24 mouse cellular contexts compared by ENCODE assay signal in genomic region chr17:28205443-28205842, GRCm38 (mm10). TPM values are rescaled to one million over a fixed set of nuclear protein-coding genes. Genes with fewer than 3 reads are reported as not detected.
DNase-seq lines count a peak whose midpoint lies in the region; ATAC-seq and TF ChIP-seq lines count a peak whose summit lies in the region.
"Had no signal": no experiment of that assay in that cellular context is flagged by ENCODE, and none has a peak within 500 bp of the region (broad histone marks: within the 10 kb centered on the region; RNA-seq: fewer than 3 reads in every experiment).

No protein-coding gene starts in this region.

- H3K27me3 ChIP-seq in embryonic facial prominence, embryonic 13.5 days, result no peaks in the 10 kb centered on the region
- H3K27me3 ChIP-seq in embryonic facial prominence, embryonic 10.5 days (replicated peaks; ENCODE audit: low read depth, poor library complexity, severe bottlenecking), result peaks cover 17% of the 10 kb centered on the region; the same call in 1 of the 2 replicates
- H3K27me3 ChIP-seq in lung, postnatal 0 days (replicated peaks; ENCODE audit: insufficient read depth, low read length), result no peaks in the 10 kb centered on the region
- H3K27me3 ChIP-seq: embryonic facial prominence, embryonic 15.5 days; hindbrain, embryonic 12.5 days; Patski had no signal

- WGBS in embryonic facial prominence, embryonic 13.5 days, result 87% methylated on average over 8 of the region's 8 CpGs
- 89% methylated on average over 8 of the region's 8 CpGs for WGBS in embryonic facial prominence, embryonic 10.5 days
- WGBS in lung, postnatal 0 days, result 89% methylated on average over 8 of the region's 8 CpGs

- ATAC-seq in embryonic facial prominence, embryonic 13.5 days (ENCODE audit: insufficient number of reproducible peaks, insufficient read depth, low FRiP score, low TSS enrichment, low read depth), result no peak
- ATAC-seq in lung, postnatal 0 days, result no peak
- ATAC-seq: CD4-positive, CD25-positive, alpha-beta regulatory T cell, adult 4 months; forebrain, embryonic 16.5 days; intestine, embryonic 16.5 days; Patski had no signal

- 0 out of 2 replicates have a peak overlapping the region, but pooled peaks have one; percentile 27 for H3K9ac ChIP-seq in embryonic facial prominence, embryonic 13.5 days
- no peak overlapping the region for H3K9ac ChIP-seq in lung, postnatal 0 days (replicated peaks; ENCODE audit: low read depth)
- H3K9ac ChIP-seq: embryonic facial prominence, embryonic 15.5 days; forebrain, embryonic 12.5 days; hindbrain, embryonic 12.5 days had no signal

- H3K9me3 ChIP-seq in embryonic facial prominence, embryonic 13.5 days, result no peaks in the 10 kb centered on the region
- H3K9me3 ChIP-seq in embryonic facial prominence, embryonic 10.5 days, result no peaks in the 10 kb centered on the region
- H3K9me3 ChIP-seq in lung, postnatal 0 days (ENCODE audit: low read length), result no peaks in the 10 kb centered on the region
- H3K9me3 ChIP-seq: embryonic facial prominence, embryonic 15.5 days; forebrain, embryonic 12.5 days; heart, embryonic 10.5 days; hindbrain, embryonic 12.5 days had no signal

- no peak for TF ChIP-seq EP300 in lung, postnatal 0 days (IDR thresholded peaks at IDR 0.05)

- DNase-seq in embryonic facial prominence, embryonic 10.5 days (ENCODE audit: low spot score), result no peak
- peak; percentile 35 for DNase-seq in thymus, postnatal 4 days
- DNase-seq in thymus, postnatal 10 days (ENCODE audit: low spot score in 2 of 2), result no peak
- peak; percentile 34 for DNase-seq in induced T-regulatory cell, adult 2 months (ENCODE audit: low read depth)
- no peak for DNase-seq in layer of hippocampus, adult 11-12 months (ENCODE audit: low spot score)
- DNase-seq in lung, postnatal 0 days (ENCODE audit: low spot score), result no peak
- DNase-seq: adrenal gland, adult 8-10 months; cerebellum, adult 18-20 months; cerebellum, adult 9-11 months; cerebellum, postnatal 36 days; gastrocnemius, postnatal 10 days; heart, adult 18-20 months; heart, postnatal 10 days; heart, postnatal 4 days had no signal

- no peak overlapping the region for H3K27ac ChIP-seq in embryonic facial prominence, embryonic 13.5 days
- H3K27ac ChIP-seq in embryonic facial prominence, embryonic 10.5 days (replicated peaks), result no peak overlapping the region; the same call in 1 of the 2 replicates
- H3K27ac ChIP-seq in lung, postnatal 0 days (ENCODE audit: low read length), result no peak overlapping the region
- H3K27ac ChIP-seq: embryonic facial prominence, embryonic 15.5 days; forebrain, embryonic 12.5 days; heart, embryonic 10.5 days; hindbrain, embryonic 12.5 days had no signal

- H3K4me2 ChIP-seq in embryonic facial prominence, embryonic 13.5 days, result no peak overlapping the region
- no peak overlapping the region for H3K4me2 ChIP-seq in lung, postnatal 0 days (replicated peaks; ENCODE audit: low read depth, low read length)
- H3K4me2 ChIP-seq: embryonic facial prominence, embryonic 15.5 days; forebrain, embryonic 12.5 days; hindbrain, embryonic 12.5 days had no signal

- peaks cover 33% of the 10 kb centered on the region for H3K4me1 ChIP-seq in embryonic facial prominence, embryonic 13.5 days
- H3K4me1 ChIP-seq in embryonic facial prominence, embryonic 10.5 days, result peaks cover 39% of the 10 kb centered on the region
- peaks cover 5% of the 10 kb centered on the region; the same call in 1 of the 2 replicates for H3K4me1 ChIP-seq in lung, postnatal 0 days (ENCODE audit: insufficient read depth, low read depth, low read length)

- H3K4me3 ChIP-seq in embryonic facial prominence, embryonic 13.5 days, result no peak overlapping the region
- no peak overlapping the region for H3K4me3 ChIP-seq in embryonic facial prominence, embryonic 10.5 days
- no peak overlapping the region for H3K4me3 ChIP-seq in lung, postnatal 0 days (ENCODE audit: low read depth, low read length)
- H3K4me3 ChIP-seq: embryonic facial prominence, embryonic 15.5 days; erythroblast, embryonic 14.5 days; forebrain, embryonic 12.5 days; heart, embryonic 10.5 days; hindbrain, embryonic 12.5 days had no signal

- TF ChIP-seq CTCF in lung, postnatal 0 days (IDR thresholded peaks at IDR 0.05), result no peak

- H3K36me3 ChIP-seq in embryonic facial prominence, embryonic 13.5 days, result peaks cover 40% of the 10 kb centered on the region
- H3K36me3 ChIP-seq in embryonic facial prominence, embryonic 10.5 days (replicated peaks), result peaks cover 53% of the 10 kb centered on the region
- peaks cover 10% of the 10 kb centered on the region; the same call in 1 of the 2 replicates for H3K36me3 ChIP-seq in lung, postnatal 0 days (ENCODE audit: insufficient read depth, low read length)

RNA-seq across cellular contexts. Expression of gene Def6, which starts 2.1 kb away (rescaled TPM):
- 13.0 and 13.1 TPM in 2 replicates for polyA plus RNA-seq in embryonic facial prominence, embryonic 13.5 days (2015; fragmentation: Nextera tagmentation; extraction: Ambion mirVana)
- 3.4 and 3.7 TPM in 2 replicates for polyA plus RNA-seq in embryonic facial prominence, embryonic 10.5 days (2016; fragmentation: Nextera tagmentation; extraction: Ambion mirVana)
- polyA plus RNA-seq in lung, postnatal 0 days (2015; fragmentation: Nextera tagmentation; extraction: Ambion mirVana), result 5.8 and 6.2 TPM in 2 replicates

RNA-seq across cellular contexts. Expression of gene Ppard, which starts 27.1 kb away (rescaled TPM):
- 3.2 and 3.3 TPM in 2 replicates for polyA plus RNA-seq in embryonic facial prominence, embryonic 13.5 days (2015; fragmentation: Nextera tagmentation; extraction: Ambion mirVana)
- polyA plus RNA-seq in embryonic facial prominence, embryonic 10.5 days (2016; fragmentation: Nextera tagmentation; extraction: Ambion mirVana), result 1.4 and 1.9 TPM in 2 replicates
- 2.4 and 3.0 TPM in 2 replicates for polyA plus RNA-seq in lung, postnatal 0 days (2015; fragmentation: Nextera tagmentation; extraction: Ambion mirVana)

RNA-seq across cellular contexts. Expression of gene Zfp523, which starts 28.5 kb away (rescaled TPM):
- 36.6 and 41.2 TPM in 2 replicates for polyA plus RNA-seq in embryonic facial prominence, embryonic 13.5 days (2015; fragmentation: Nextera tagmentation; extraction: Ambion mirVana)
- 32.8 and 35.9 TPM in 2 replicates for polyA plus RNA-seq in embryonic facial prominence, embryonic 10.5 days (2016; fragmentation: Nextera tagmentation; extraction: Ambion mirVana)
- 18.7 and 20.2 TPM in 2 replicates for polyA plus RNA-seq in lung, postnatal 0 days (2015; fragmentation: Nextera tagmentation; extraction: Ambion mirVana)

Comparison
In these comparisons a context has a peak if more than half of its experiments do, and no peak if none do; other contexts are left out.
1. DNase-seq: peak in thymus, postnatal 4 days (single experiment) and induced T-regulatory cell, adult 2 months (single experiment); none in embryonic facial prominence, embryonic 10.5 days (single experiment), thymus, postnatal 10 days (0 of 2), layer of hippocampus, adult 11-12 months (single experiment) and lung, postnatal 0 days (single experiment).